Mouse (Mus musculus) cerebellum, adult 2 months (tissue): Measurements from ENCODE around the gene Vsig10. TPM values are rescaled to one million over a fixed set of nuclear protein-coding genes. Genes with fewer than 3 reads are reported as not detected.

Experiments
- DNase-seq, 2 experiments: peaks; one replicate each; pipeline ENCODE4 v3.0.0; 2021
- H3K27ac ChIP-seq: fragments of 200-500 bp; 2 replicates; pipeline ENCODE4 v1.5.1; 2012; ENCODE audit warnings: low read length, control low read depth, inconsistent platforms; ENCODE audit not compliant: insufficient read depth
- H3K27me3 ChIP-seq: fragments of 200-500 bp; 2 replicates; pipeline ENCODE4 v1.6.1; 2012; ENCODE audit warnings: inconsistent platforms, mild to moderate bottlenecking, low read length, moderate library complexity; ENCODE audit not compliant: control insufficient read depth, insufficient read depth
- H3K4me1 ChIP-seq: fragments of 200-500 bp; 2 replicates; pipeline ENCODE4 v1.6.1; 2011; ENCODE audit warnings: low read length; ENCODE audit not compliant: control insufficient read depth, insufficient read depth
- H3K4me3 ChIP-seq: fragments of 200-500 bp; replicated peaks from 2 replicates; pipeline ENCODE3; 2011; ENCODE audit warnings: mild to moderate bottlenecking, low read depth, low read length, control low read depth; ENCODE audit not compliant: insufficient read depth
- CTCF ChIP-seq: fragments of 200-500 bp; IDR thresholded peaks from 2 replicates; pipeline ENCODE4 v1.5.1; 2011; ENCODE audit warnings: low read depth, mild to moderate bottlenecking, control low read depth, low read length, moderate library complexity, borderline replicate concordance; ENCODE audit not compliant: insufficient read depth
- POLR2A ChIP-seq: fragments of 200-500 bp; IDR thresholded peaks from 2 replicates; pipeline ENCODE4 v1.6.1; 2011; ENCODE audit warnings: low read length, control low read depth, borderline replicate concordance; ENCODE audit not compliant: insufficient read depth
- WGBS: fragments of 180-500 bp; shearing (Covaris S2); methylation state at CpG from one replicate; pipeline ENCODE4 v1.1.7; 2018; 5-methylcytosine and 5-hydroxymethylcytosine counted together
- polyA plus RNA-seq: library from polyadenylated mRNA; depleted of rRNA; stranded (reverse); fragments of >200 nt; gene quantifications from 2 replicates; pipeline ENCODE4 v1.2.3, GENCODE M21; 2012

Vsig10 gene
- polyA plus RNA-seq, 1 experiment: 3.9 TPM

- H3K27me3 ChIP-seq: no peaks in the 10 kb centered on the region
- no peak overlapping the region for H3K4me3 ChIP-seq
- WGBS: 32% methylated on average over 19 of the region's 19 CpGs
- TF ChIP-seq CTCF (no peak), POLR2A (no peak)
- DNase-seq: peak; percentile 48 to 53
- H3K4me1 ChIP-seq: no peaks in the 10 kb centered on the region
- no peak overlapping the region for H3K27ac ChIP-seq
Measured at GRCm38 (mm10) chr5:117348279-117348678, 29.4 kb downstream of the Vsig10 start.

DNA sequence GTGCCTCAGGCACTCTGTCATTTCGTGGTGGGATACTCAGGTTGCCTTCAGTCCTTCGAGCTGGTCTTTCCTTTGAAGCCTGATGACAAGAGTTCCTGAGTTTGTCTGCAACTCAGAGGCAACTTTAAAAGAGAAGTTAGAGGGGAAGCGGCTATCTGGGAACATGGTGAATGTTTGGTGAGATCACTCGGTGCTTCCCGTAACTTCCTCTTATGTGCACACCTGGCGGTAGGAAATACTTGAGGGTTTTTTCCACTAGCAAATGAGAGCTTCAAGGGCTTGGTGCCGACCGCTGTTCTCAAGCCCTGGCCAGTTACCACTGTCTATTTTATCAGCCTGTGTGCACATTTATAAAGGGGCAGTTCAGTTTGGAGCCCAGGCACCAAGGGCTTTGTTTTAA, 35.2 kb downstream of the Vsig10 start:
- no peak for DNase-seq
- TF ChIP-seq POLR2A (no peak), CTCF (no peak)
- WGBS: 79% methylated on average over 8 of the region's 8 CpGs
- H3K27me3 ChIP-seq: 0 out of 2 replicates have a peak, but pooled peaks cover 1% of the 10 kb centered on the region
- no peak overlapping the region for H3K4me3 ChIP-seq
- no peak overlapping the region for H3K27ac ChIP-seq
- H3K4me1 ChIP-seq: peaks cover 6% of the 10 kb centered on the region; the same call in 1 of the 2 replicates

- no peak for DNase-seq
- 51% methylated on average over 14 of the region's 14 CpGs for WGBS
- peaks cover 12% of the 10 kb centered on the region for H3K4me1 ChIP-seq
- peak overlapping the region; percentile 37; the same call in 1 of the 2 replicates for H3K27ac ChIP-seq
- no peak for TF ChIP-seq POLR2A
- no peak for TF ChIP-seq CTCF
- H3K4me3 ChIP-seq: no peak overlapping the region
- H3K27me3 ChIP-seq: 0 out of 2 replicates have a peak, but pooled peaks cover 1% of the 10 kb centered on the region
Measured at GRCm38 (mm10) chr5:117355648-117356303, 36.9 kb downstream of the Vsig10 start.

- peak; percentile 55 to 60 for DNase-seq
- 0 out of 2 replicates have a peak, but pooled peaks cover 1% of the 10 kb centered on the region for H3K27me3 ChIP-seq
- TF ChIP-seq POLR2A: 0 out of 2 replicates have a peak, but pooled peaks have one; percentile 0
- TF ChIP-seq CTCF: no peak
- peaks cover 19% of the 10 kb centered on the region for H3K4me1 ChIP-seq
- H3K27ac ChIP-seq: peak overlapping the region; percentile 37
- WGBS: 2% methylated on average over 23 of the region's 24 CpGs
- H3K4me3 ChIP-seq: peak overlapping the region; percentile 84
Measured at GRCm38 (mm10) chr5:117356365-117357128, 37.7 kb downstream of the Vsig10 start.

DNA sequence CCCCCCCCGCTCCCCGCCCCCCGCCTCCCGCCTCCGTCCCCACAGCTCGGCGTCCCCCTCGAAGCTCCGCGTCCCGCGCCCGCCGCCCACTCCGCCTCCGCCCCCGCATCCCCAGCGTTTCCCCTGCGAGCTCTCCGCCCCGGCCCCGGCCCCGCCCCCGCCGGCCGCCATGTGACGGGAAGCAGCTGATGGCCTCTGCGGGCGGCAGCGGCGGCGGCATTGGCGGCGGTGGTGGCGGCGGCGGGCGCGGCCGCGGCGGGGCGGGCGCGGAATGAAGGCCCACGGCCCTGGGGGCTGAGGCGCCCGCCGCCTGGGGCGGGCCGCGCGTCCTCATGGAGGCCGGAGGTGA, 38.2 kb downstream of the Vsig10 start, which contains the start of gene Wsb2:
TSS of gene Wsb2 (plus strand) at position 176 of the 349 bp plus-strand sequence.
- no peak for TF ChIP-seq CTCF
- TF ChIP-seq POLR2A: 0 out of 2 replicates have a peak, but pooled peaks have one; percentile 13
- peaks cover 20% of the 10 kb centered on the region for H3K4me1 ChIP-seq

GRCm38 (mm10) chr5:117357478-117358247, 38.8 kb downstream of the Vsig10 start:
- peaks cover 20% of the 10 kb centered on the region for H3K4me1 ChIP-seq
- peak overlapping the region; percentile 93 for H3K27ac ChIP-seq
- H3K4me3 ChIP-seq: peak overlapping the region; percentile 99
- DNase-seq: peak; percentile 49 to 68
- WGBS: under 1% methylated on average over 48 of the region's 49 CpGs
- H3K27me3 ChIP-seq: 0 out of 2 replicates have a peak, but pooled peaks cover 1% of the 10 kb centered on the region
- TF ChIP-seq CTCF (no peak), POLR2A (no peak)

More for the DNA sequence above, 38.2 kb downstream of the Vsig10 start, which contains the start of gene Wsb2:
- WGBS: 2% methylated on average over 18 of the region's 54 CpGs
- Histone ChIP-seq H3K27ac (peak within 1 kb of the TSS; percentile 93), H3K4me3 (peak within 1 kb of the TSS; percentile 99), H3K27me3 (0 out of 2 replicates have a peak, but pooled peaks cover 1% of the 10 kb centered on the region)
- peak; percentile 83 to 87 for DNase-seq

GRCm38 (mm10) chr5:117358248-117358630, 39.4 kb downstream of the Vsig10 start:
- Histone ChIP-seq H3K27me3 (0 out of 2 replicates have a peak, but pooled peaks cover 1% of the 10 kb centered on the region), H3K27ac (peak overlapping the region; percentile 93; the same call in 1 of the 2 replicates), H3K4me3 (peak overlapping the region; percentile 99), H3K4me1 (peaks cover 24% of the 10 kb centered on the region)
- no peak for TF ChIP-seq POLR2A
- 5% methylated on average over 6 of the region's 6 CpGs for WGBS
- DNase-seq: no peak
